Mouse (Mus musculus) ES-E14 (cell line): ENCODE data around the gene Arxes2.

Source experiments
- HCFC1 ChIP-seq: IDR thresholded peaks from 2 replicates; pipeline ENCODE4 v1.6.1; 2012; ENCODE audit warnings: low read length, inconsistent platforms, borderline replicate concordance; ENCODE audit not compliant: insufficient read depth
- ZC3H11A ChIP-seq: IDR thresholded peaks from 2 replicates; pipeline ENCODE4 v1.6.1; 2012; ENCODE audit warnings: low read depth, mild to moderate bottlenecking, inconsistent platforms, low read length, borderline replicate concordance
- ZNF384 ChIP-seq: IDR thresholded peaks from 2 replicates; pipeline ENCODE4 v1.6.1; 2012; ENCODE audit warnings: low read depth, low read length, inconsistent platforms

GRCm38 (mm10) chrX:135956988-135957690, 36.5 kb upstream of the Arxes2 start:
- TF ChIP-seq ZC3H11A (no peak), ZNF384 (no peak), HCFC1 (no peak)
